Mouse (Mus musculus): ENCODE data around the gene Dglucy.

DNA sequence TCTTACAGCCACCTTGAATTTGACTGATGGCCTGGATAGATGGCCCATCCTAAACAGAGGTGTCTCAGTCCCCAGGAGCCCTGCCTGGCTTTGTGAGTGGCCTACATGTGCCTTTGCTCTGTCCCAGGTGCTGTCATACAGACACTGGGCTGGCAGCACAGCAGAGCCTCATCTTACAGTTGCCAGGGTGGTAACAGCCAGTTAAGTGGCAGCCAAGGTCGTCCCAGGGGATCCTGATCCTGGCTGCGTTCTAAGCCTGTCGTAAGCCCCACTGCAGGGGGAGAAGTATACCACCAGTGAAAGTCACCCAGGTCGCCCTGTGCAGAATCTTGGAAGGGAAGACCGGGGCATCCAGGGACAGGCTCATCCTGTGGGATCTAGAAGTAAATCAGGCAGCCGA lies 61.1 kb downstream of the Dglucy start:
- no peak for TF ChIP-seq CTCF (IDR thresholded peaks at IDR 0.05; ENCODE audit: low read depth)
- no peak for TF ChIP-seq EP300 (optimal IDR thresholded peaks at IDR 0.05)

Measured in stomach, postnatal 0 days (tissue).